Mouse (Mus musculus) heart, postnatal 0 days (tissue): ENCODE measurements at regions not wholly inside any gene's neighbourhood (a gene's known extent, or its start where the extent isn't known, plus 50 kb on each side); places are given as distances from the start of the nearest gene placed in this dataset.

Experiments used
- CTCF ChIP-seq: IDR thresholded peaks from 2 replicates; pipeline ENCODE4 v1.5.1; 2016; ENCODE audit warnings: antibody characterized with exemption, control low read depth, low read depth
- EP300 ChIP-seq: IDR thresholded peaks from 2 replicates; pipeline ENCODE4 v1.6.1; 2016; ENCODE audit warnings: antibody characterized with exemption, low read depth

DNA sequence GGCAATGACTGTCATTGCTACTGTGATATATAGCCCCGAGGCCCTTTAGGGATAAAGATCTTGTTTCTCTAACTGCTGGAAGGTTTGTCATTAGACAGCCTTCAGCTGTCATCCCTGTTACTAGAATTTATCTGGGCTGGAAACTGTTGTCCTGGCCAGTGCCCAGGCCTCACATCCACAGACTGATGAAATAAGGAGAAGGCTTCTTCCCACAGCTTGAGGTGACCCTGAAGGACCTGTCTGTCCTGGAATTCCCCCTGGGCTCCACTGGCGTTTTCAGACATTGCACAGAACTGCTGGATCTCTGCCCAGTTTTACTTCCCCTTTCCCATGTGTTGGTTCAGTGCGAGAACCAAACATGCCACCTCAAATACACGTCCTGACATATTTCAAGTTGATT lies 1135.2 kb upstream of the 1700008P02Rik start:
- TF ChIP-seq EP300 (no peak), CTCF (no peak)
